Mouse (Mus musculus): Measurements from ENCODE around the gene Arhgap32. TPM values are rescaled to one million over a fixed set of nuclear protein-coding genes. Genes with fewer than 3 reads are reported as not detected.

Gene Arhgap32
- total and polyA plus RNA-seq, 2 experiments from 2014 or later = 12.9 to 40.9 TPM

GRCm38 (mm10) chr9:32149241-32149640, 33.3 kb downstream of the Arhgap32 start:
- H3K9me3 ChIP-seq (ENCODE audit: low read length) = no peaks in the 10 kb centered on the region
- TF ChIP-seq CTCF (IDR thresholded peaks at IDR 0.05; ENCODE audit: low read depth) = no peak
- WGBS = 84% methylated on average over 3 of the region's 3 CpGs
- no peak overlapping the region for H3K4me2 ChIP-seq (ENCODE audit: low read depth)
- no peak overlapping the region for H3K27ac ChIP-seq (ENCODE audit: low read depth, low read length)
- no peaks in the 10 kb centered on the region for H3K36me3 ChIP-seq (ENCODE audit: insufficient read depth)
- no peaks in the 10 kb centered on the region for H3K27me3 ChIP-seq (ENCODE audit: insufficient read depth, low read length)
- no peak for DNase-seq
- H3K4me3 ChIP-seq (ENCODE audit: low read depth, low read length) = no peak overlapping the region
- no peak for ATAC-seq
- no peak overlapping the region for H3K9ac ChIP-seq
- peaks cover 4% of the 10 kb centered on the region; the same call in 1 of the 2 replicates for H3K4me1 ChIP-seq (ENCODE audit: insufficient read depth)

GRCm38 (mm10) chr9:32149836-32150642, 34.1 kb downstream of the Arhgap32 start:
- no peaks in the 10 kb centered on the region for H3K9me3 ChIP-seq (ENCODE audit: low read length)
- H3K4me2 ChIP-seq (ENCODE audit: low read depth) = no peak overlapping the region
- no peak overlapping the region for H3K27ac ChIP-seq (ENCODE audit: low read depth, low read length)
- no peaks in the 10 kb centered on the region for H3K27me3 ChIP-seq (ENCODE audit: insufficient read depth, low read length)
- WGBS = 77% methylated on average over 11 of the region's 11 CpGs
- no peaks in the 10 kb centered on the region for H3K36me3 ChIP-seq (ENCODE audit: insufficient read depth)
- H3K4me1 ChIP-seq (ENCODE audit: insufficient read depth) = peaks cover 4% of the 10 kb centered on the region; the same call in 1 of the 2 replicates
- H3K9ac ChIP-seq = no peak overlapping the region
- no peak overlapping the region for H3K4me3 ChIP-seq (ENCODE audit: low read depth, low read length)
- peak; percentile 51; the same call in 1 of the 2 replicates for ATAC-seq
- no peak for TF ChIP-seq CTCF (IDR thresholded peaks at IDR 0.05; ENCODE audit: low read depth)
- no peak for DNase-seq

GRCm38 (mm10) chr9:32154727-32155371, 38.9 kb downstream of the Arhgap32 start:
- 91% methylated on average over 3 of the region's 3 CpGs for WGBS
- TF ChIP-seq CTCF (IDR thresholded peaks at IDR 0.05; ENCODE audit: low read depth) = no peak
- no peak overlapping the region for H3K27ac ChIP-seq (ENCODE audit: low read depth, low read length)

GRCm38 (mm10) chr9:32156706-32157105, 40.8 kb downstream of the Arhgap32 start:
- H3K4me2 ChIP-seq (ENCODE audit: low read depth) = no peak overlapping the region
- ATAC-seq (no peak), DNase-seq (no peak)
- H3K9me3 ChIP-seq (ENCODE audit: low read length) = no peaks in the 10 kb centered on the region
- H3K27me3 ChIP-seq (ENCODE audit: insufficient read depth, low read length) = no peaks in the 10 kb centered on the region
- 0 out of 2 replicates have a peak, but pooled peaks cover 1% of the 10 kb centered on the region for H3K4me1 ChIP-seq (ENCODE audit: insufficient read depth)
- no peaks in the 10 kb centered on the region for H3K36me3 ChIP-seq (ENCODE audit: insufficient read depth)
- no peak overlapping the region for H3K27ac ChIP-seq (ENCODE audit: low read depth, low read length)
- no peak for TF ChIP-seq CTCF (IDR thresholded peaks at IDR 0.05; ENCODE audit: low read depth)
- 69% methylated on average over 4 of the region's 4 CpGs for WGBS
- H3K9ac ChIP-seq = no peak overlapping the region
- H3K4me3 ChIP-seq (ENCODE audit: low read depth, low read length) = no peak overlapping the region

More at GRCm38 (mm10) chr9:32154727-32155371, 38.9 kb downstream of the Arhgap32 start:
- DNase-seq (no peak), ATAC-seq (no peak)
- Histone ChIP-seq H3K4me2 (ENCODE audit: low read depth) (no peak overlapping the region), H3K36me3 (ENCODE audit: insufficient read depth) (no peaks in the 10 kb centered on the region), H3K4me3 (ENCODE audit: low read depth, low read length) (no peak overlapping the region), H3K9ac (no peak overlapping the region), H3K4me1 (ENCODE audit: insufficient read depth) (no peaks in the 10 kb centered on the region), H3K9me3 (ENCODE audit: low read length) (no peaks in the 10 kb centered on the region), H3K27me3 (ENCODE audit: insufficient read depth, low read length) (no peaks in the 10 kb centered on the region)

- no peak overlapping the region for H3K4me3 ChIP-seq (ENCODE audit: low read depth, low read length)
- no peak overlapping the region for H3K27ac ChIP-seq (ENCODE audit: low read depth, low read length)
- no peaks in the 10 kb centered on the region for H3K9me3 ChIP-seq (ENCODE audit: low read length)
- no peaks in the 10 kb centered on the region for H3K27me3 ChIP-seq (ENCODE audit: insufficient read depth, low read length)
- no peak overlapping the region for H3K4me2 ChIP-seq (ENCODE audit: low read depth)
- no peak for TF ChIP-seq CTCF (IDR thresholded peaks at IDR 0.05; ENCODE audit: low read depth)
- 77% methylated on average over 3 of the region's 3 CpGs for WGBS
- ATAC-seq (no peak), DNase-seq (no peak)
- H3K9ac ChIP-seq = no peak overlapping the region
- H3K4me1 ChIP-seq (ENCODE audit: insufficient read depth) = 0 out of 2 replicates have a peak, but pooled peaks cover 6% of the 10 kb centered on the region
- H3K36me3 ChIP-seq (ENCODE audit: insufficient read depth) = no peaks in the 10 kb centered on the region
Observed at GRCm38 (mm10) chr9:32157201-32157600, 41.3 kb downstream of the Arhgap32 start.

- H3K36me3 ChIP-seq (ENCODE audit: insufficient read depth) = no peaks in the 10 kb centered on the region
- 16% methylated on average over 3 of the region's 3 CpGs for WGBS
- 0 out of 2 replicates have a peak, but pooled peaks cover 6% of the 10 kb centered on the region for H3K4me1 ChIP-seq (ENCODE audit: insufficient read depth)
- no peak overlapping the region for H3K9ac ChIP-seq
- H3K9me3 ChIP-seq (ENCODE audit: low read length) = no peaks in the 10 kb centered on the region
- no peak overlapping the region for H3K4me2 ChIP-seq (ENCODE audit: low read depth)
- no peaks in the 10 kb centered on the region for H3K27me3 ChIP-seq (ENCODE audit: insufficient read depth, low read length)
- DNase-seq (peak; percentile 83), ATAC-seq (peak; percentile 81)
- no peak overlapping the region for H3K27ac ChIP-seq (ENCODE audit: low read depth, low read length)
- H3K4me3 ChIP-seq (ENCODE audit: low read depth, low read length) = no peak overlapping the region
- peak; percentile 93 for TF ChIP-seq CTCF (IDR thresholded peaks at IDR 0.05; ENCODE audit: low read depth)
Observed at GRCm38 (mm10) chr9:32158837-32159543, 43.1 kb downstream of the Arhgap32 start.

Measured in forebrain, postnatal 0 days (tissue).